Mouse (Mus musculus) heart, adult 2 months (tissue): ENCODE data around the gene Utp14b.

ENCODE experiments used
- CTCF ChIP-seq: fragments of 200-600 bp; IDR thresholded peaks from 2 replicates; pipeline ENCODE4 v1.8.1; 2022; ENCODE audit warnings: antibody characterized with exemption, mild to moderate bottlenecking, moderate library complexity
- EP300 ChIP-seq: fragments of 200-500 bp; IDR thresholded peaks from 2 replicates; pipeline ENCODE4 v1.6.1; 2011; ENCODE audit warnings: low read depth, low read length, control low read depth; ENCODE audit not compliant: insufficient read depth
- POLR2A ChIP-seq: fragments of 200-500 bp; IDR thresholded peaks from 2 replicates; pipeline ENCODE4 v1.6.1; 2011; ENCODE audit warnings: mild to moderate bottlenecking, low read depth, low read length, control low read depth; ENCODE audit not compliant: insufficient read depth

GRCm38 (mm10) chr1:78659270-78659823 lies 1.5 kb downstream of the Utp14b start:
- TF ChIP-seq POLR2A (no peak), EP300 (no peak), CTCF (no peak)
